Mouse (Mus musculus): ENCODE results near the gene Stim1. TPM values are rescaled to one million over a fixed set of nuclear protein-coding genes. Genes with fewer than 3 reads are reported as not detected.
"Not testable (repeated sequence)": the region's sequence is repeated elsewhere in the genome, so short reads cannot be mapped to it uniquely, and the experiment has no call there.

Stim1 gene
- polyA plus RNA-seq, 1 experiment from 2014 or later = 21.3 TPM

- ATAC-seq (ENCODE audit: low read depth) = no peak
- 68% methylated on average over 2 of the region's 2 CpGs for WGBS
- Histone ChIP-seq H3K9me3 (ENCODE audit: control insufficient read depth, low read length) (no peaks in the 10 kb centered on the region), H3K9ac (ENCODE audit: low read length) (no peak overlapping the region), H3K4me3 (ENCODE audit: low read length) (no peak overlapping the region), H3K36me3 (ENCODE audit: control insufficient read depth, insufficient read depth, low read length) (no peaks in the 10 kb centered on the region), H3K4me2 (ENCODE audit: low read depth, low read length) (no peak overlapping the region), H3K27ac (ENCODE audit: low read length) (no peak overlapping the region), H3K4me1 (replicated peaks; ENCODE audit: control insufficient read depth, insufficient read depth, low read length) (no peaks in the 10 kb centered on the region), H3K27me3 (ENCODE audit: control insufficient read depth, insufficient read depth, low read depth, low read length) (no peaks in the 10 kb centered on the region)
Observed at GRCm38 (mm10) chr7:102393898-102394297, 126.3 kb downstream of the Stim1 start.

GRCm38 (mm10) chr7:102395894-102396293, 128.3 kb downstream of the Stim1 start:
- no peak overlapping the region for H3K4me2 ChIP-seq (ENCODE audit: low read depth, low read length)
- no peaks in the 10 kb centered on the region for H3K9me3 ChIP-seq (ENCODE audit: control insufficient read depth, low read length)
- no peaks in the 10 kb centered on the region for H3K4me1 ChIP-seq (replicated peaks; ENCODE audit: control insufficient read depth, insufficient read depth, low read length)
- H3K9ac ChIP-seq (ENCODE audit: low read length) = no peak overlapping the region
- WGBS = 61% methylated on average over 7 of the region's 7 CpGs
- no peaks in the 10 kb centered on the region for H3K27me3 ChIP-seq (ENCODE audit: control insufficient read depth, insufficient read depth, low read depth, low read length)
- no peak overlapping the region for H3K27ac ChIP-seq (ENCODE audit: low read length)
- H3K36me3 ChIP-seq (ENCODE audit: control insufficient read depth, insufficient read depth, low read length) = no peaks in the 10 kb centered on the region
- ATAC-seq (ENCODE audit: low read depth) = no peak
- H3K4me3 ChIP-seq (ENCODE audit: low read length) = no peak overlapping the region

- H3K36me3 ChIP-seq (ENCODE audit: control insufficient read depth, insufficient read depth, low read length) = no peaks in the 10 kb centered on the region
- no peak overlapping the region for H3K4me2 ChIP-seq (ENCODE audit: low read depth, low read length)
- ATAC-seq (ENCODE audit: low read depth) = no peak
- 90% methylated on average over 3 of the region's 3 CpGs for WGBS
- no peaks in the 10 kb centered on the region for H3K9me3 ChIP-seq (ENCODE audit: control insufficient read depth, low read length)
- no peak overlapping the region for H3K27ac ChIP-seq (ENCODE audit: low read length)
- no peaks in the 10 kb centered on the region for H3K27me3 ChIP-seq (ENCODE audit: control insufficient read depth, insufficient read depth, low read depth, low read length)
- no peaks in the 10 kb centered on the region for H3K4me1 ChIP-seq (replicated peaks; ENCODE audit: control insufficient read depth, insufficient read depth, low read length)
- H3K4me3 ChIP-seq (ENCODE audit: low read length) = no peak overlapping the region
- H3K9ac ChIP-seq (ENCODE audit: low read length) = no peak overlapping the region
Observed at GRCm38 (mm10) chr7:102396331-102396730, 128.7 kb downstream of the Stim1 start.

- Histone ChIP-seq H3K4me3 (ENCODE audit: low read length) (no peak overlapping the region), H3K27ac (ENCODE audit: low read length) (no peak overlapping the region), H3K9me3 (ENCODE audit: control insufficient read depth, low read length) (no peaks in the 10 kb centered on the region), H3K4me2 (ENCODE audit: low read depth, low read length) (no peak overlapping the region), H3K27me3 (ENCODE audit: control insufficient read depth, insufficient read depth, low read depth, low read length) (no peaks in the 10 kb centered on the region), H3K36me3 (ENCODE audit: control insufficient read depth, insufficient read depth, low read length) (no peaks in the 10 kb centered on the region), H3K4me1 (replicated peaks; ENCODE audit: control insufficient read depth, insufficient read depth, low read length) (no peaks in the 10 kb centered on the region), H3K9ac (ENCODE audit: low read length) (no peak overlapping the region)
- no peak for ATAC-seq (ENCODE audit: low read depth)
- WGBS = 78% methylated on average over 3 of the region's 3 CpGs
Observed at GRCm38 (mm10) chr7:102399180-102399731, 131.7 kb downstream of the Stim1 start.

- no peak overlapping the region for H3K4me2 ChIP-seq (ENCODE audit: low read depth, low read length)
- H3K27ac ChIP-seq (ENCODE audit: low read length) = no peak overlapping the region
- no peaks in the 10 kb centered on the region for H3K27me3 ChIP-seq (ENCODE audit: control insufficient read depth, insufficient read depth, low read depth, low read length)
- H3K9me3 ChIP-seq (ENCODE audit: control insufficient read depth, low read length) = no peaks in the 10 kb centered on the region
- no peaks in the 10 kb centered on the region for H3K36me3 ChIP-seq (ENCODE audit: control insufficient read depth, insufficient read depth, low read length)
- ATAC-seq (ENCODE audit: low read depth) = no peak
- no peak overlapping the region for H3K4me3 ChIP-seq (ENCODE audit: low read length)
- 85% methylated on average over 2 of the region's 2 CpGs for WGBS
- no peak overlapping the region for H3K9ac ChIP-seq (ENCODE audit: low read length)
- no peaks in the 10 kb centered on the region for H3K4me1 ChIP-seq (replicated peaks; ENCODE audit: control insufficient read depth, insufficient read depth, low read length)
Observed at GRCm38 (mm10) chr7:102404118-102404517, 136.5 kb downstream of the Stim1 start.

GRCm38 (mm10) chr7:102407440-102407839, 139.8 kb downstream of the Stim1 start:
- Histone ChIP-seq H3K27me3 (ENCODE audit: control insufficient read depth, insufficient read depth, low read depth, low read length) (no peaks in the 10 kb centered on the region), H3K9ac (ENCODE audit: low read length) (no peak overlapping the region), H3K9me3 (ENCODE audit: control insufficient read depth, low read length) (no peaks in the 10 kb centered on the region), H3K27ac (ENCODE audit: low read length) (no peak overlapping the region), H3K4me3 (ENCODE audit: low read length) (no peak overlapping the region), H3K4me2 (ENCODE audit: low read depth, low read length) (no peak overlapping the region), H3K36me3 (ENCODE audit: control insufficient read depth, insufficient read depth, low read length) (no peaks in the 10 kb centered on the region), H3K4me1 (replicated peaks; ENCODE audit: control insufficient read depth, insufficient read depth, low read length) (no peaks in the 10 kb centered on the region)
- ATAC-seq (ENCODE audit: low read depth) = no peak

- not testable (repeated sequence) for H3K36me3 ChIP-seq (ENCODE audit: control insufficient read depth, insufficient read depth, low read length); H3K4me3 ChIP-seq (ENCODE audit: low read length); H3K9ac ChIP-seq (ENCODE audit: low read length); H3K4me2 ChIP-seq (ENCODE audit: low read depth, low read length); H3K9me3 ChIP-seq (ENCODE audit: control insufficient read depth, low read length); ATAC-seq (ENCODE audit: low read depth); H3K27ac ChIP-seq (ENCODE audit: low read length); H3K27me3 ChIP-seq (ENCODE audit: control insufficient read depth, insufficient read depth, low read depth, low read length); H3K4me1 ChIP-seq (replicated peaks; ENCODE audit: control insufficient read depth, insufficient read depth, low read length)
- whole genome bisulfite sequencing = 88% methylated on average over 9 of the region's 9 CpGs
Observed at GRCm38 (mm10) chr7:102415272-102415671, 147.7 kb downstream of the Stim1 start.

GRCm38 (mm10) chr7:102415841-102416240, 148.2 kb downstream of the Stim1 start:
- 51% methylated on average over 6 of the region's 6 CpGs for WGBS
- Histone ChIP-seq H3K9me3 (ENCODE audit: control insufficient read depth, low read length) (no peaks in the 10 kb centered on the region), H3K4me2 (ENCODE audit: low read depth, low read length) (no peak overlapping the region), H3K36me3 (ENCODE audit: control insufficient read depth, insufficient read depth, low read length) (no peaks in the 10 kb centered on the region), H3K9ac (ENCODE audit: low read length) (no peak overlapping the region), H3K27ac (ENCODE audit: low read length) (no peak overlapping the region), H3K4me1 (replicated peaks; ENCODE audit: control insufficient read depth, insufficient read depth, low read length) (no peaks in the 10 kb centered on the region), H3K27me3 (ENCODE audit: control insufficient read depth, insufficient read depth, low read depth, low read length) (no peaks in the 10 kb centered on the region), H3K4me3 (ENCODE audit: low read length) (no peak overlapping the region)
- no peak for ATAC-seq (ENCODE audit: low read depth)

GRCm38 (mm10) chr7:102417398-102417797, 149.8 kb downstream of the Stim1 start:
- no peak overlapping the region for H3K9ac ChIP-seq (ENCODE audit: low read length)
- H3K4me3 ChIP-seq (ENCODE audit: low read length) = no peak overlapping the region
- no peaks in the 10 kb centered on the region for H3K4me1 ChIP-seq (replicated peaks; ENCODE audit: control insufficient read depth, insufficient read depth, low read length)
- peak; percentile 73; the same call in 1 of the 2 replicates for ATAC-seq (ENCODE audit: low read depth)
- under 1% methylated on average over 4 of the region's 4 CpGs for WGBS
- H3K36me3 ChIP-seq (ENCODE audit: control insufficient read depth, insufficient read depth, low read length) = no peaks in the 10 kb centered on the region
- no peaks in the 10 kb centered on the region for H3K9me3 ChIP-seq (ENCODE audit: control insufficient read depth, low read length)
- no peak overlapping the region for H3K4me2 ChIP-seq (ENCODE audit: low read depth, low read length)
- H3K27ac ChIP-seq (ENCODE audit: low read length) = no peak overlapping the region
- H3K27me3 ChIP-seq (ENCODE audit: control insufficient read depth, insufficient read depth, low read depth, low read length) = no peaks in the 10 kb centered on the region

GRCm38 (mm10) chr7:102422036-102422435, 154.4 kb downstream of the Stim1 start:
- ATAC-seq (ENCODE audit: low read depth) = no peak
- H3K27ac ChIP-seq (ENCODE audit: low read length) = no peak overlapping the region
- H3K27me3 ChIP-seq (ENCODE audit: control insufficient read depth, insufficient read depth, low read depth, low read length) = no peaks in the 10 kb centered on the region
- no peak overlapping the region for H3K4me3 ChIP-seq (ENCODE audit: low read length)
- WGBS = 90% methylated on average over 2 of the region's 2 CpGs
- H3K4me1 ChIP-seq (replicated peaks; ENCODE audit: control insufficient read depth, insufficient read depth, low read length) = no peaks in the 10 kb centered on the region
- H3K36me3 ChIP-seq (ENCODE audit: control insufficient read depth, insufficient read depth, low read length) = no peaks in the 10 kb centered on the region
- no peak overlapping the region for H3K9ac ChIP-seq (ENCODE audit: low read length)
- H3K4me2 ChIP-seq (ENCODE audit: low read depth, low read length) = no peak overlapping the region
- H3K9me3 ChIP-seq (ENCODE audit: control insufficient read depth, low read length) = no peaks in the 10 kb centered on the region

All from lung, embryonic 16.5 days (tissue).